Mouse (Mus musculus): Measurements from ENCODE around the gene Map4k2. TPM values are rescaled to one million over a fixed set of nuclear protein-coding genes. Genes with fewer than 3 reads are reported as not detected.

Map4k2 gene
- polyA plus RNA-seq (2014; fragmentation: Nextera tagmentation; extraction: Ambion mirVana): 9.6 and 10.1 TPM in 2 replicates

GRCm38 (mm10) chr19:6340524-6341452 is at the start of gene Map4k2:
Gene Map4k2 (plus strand): TSS chr19:6341135.
- Histone ChIP-seq H3K4me1 (ENCODE audit: control insufficient read depth, insufficient read depth, low read length) (peaks cover 28% of the 10 kb centered on the region), H3K9me3 (replicated peaks; ENCODE audit: control insufficient read depth, low read length) (no peaks in the 10 kb centered on the region), H3K4me3 (ENCODE audit: low read depth, low read length) (peak within 1 kb of the TSS; percentile 72), H3K36me3 (ENCODE audit: control insufficient read depth, insufficient read depth, low read length) (peaks cover 30% of the 10 kb centered on the region), H3K4me2 (peak within 1 kb of the TSS; percentile 98), H3K27me3 (ENCODE audit: control insufficient read depth, insufficient read depth, low read length) (no peaks in the 10 kb centered on the region), H3K9ac (ENCODE audit: low read depth, low read length) (peak within 1 kb of the TSS; percentile 85), H3K27ac (ENCODE audit: low read depth, low read length) (no peak within 1 kb of the TSS; the same call in 1 of the 2 replicates)
- peak; percentile 84 for ATAC-seq (replicated peaks; ENCODE audit: insufficient number of reproducible peaks, low FRiP score, low TSS enrichment)
- WGBS (ENCODE audit: insufficient replicate concordance): 6% methylated on average over 43 of the region's 72 CpGs

- H3K27me3 ChIP-seq (ENCODE audit: control insufficient read depth, insufficient read depth, low read length): no peaks in the 10 kb centered on the region
- H3K9me3 ChIP-seq (replicated peaks; ENCODE audit: control insufficient read depth, low read length): no peaks in the 10 kb centered on the region
- no peak overlapping the region for H3K9ac ChIP-seq (ENCODE audit: low read depth, low read length)
- H3K27ac ChIP-seq (ENCODE audit: low read depth, low read length): no peak overlapping the region
- peaks cover 25% of the 10 kb centered on the region for H3K36me3 ChIP-seq (ENCODE audit: control insufficient read depth, insufficient read depth, low read length)
- peaks cover 27% of the 10 kb centered on the region for H3K4me1 ChIP-seq (ENCODE audit: control insufficient read depth, insufficient read depth, low read length)
- WGBS (ENCODE audit: insufficient replicate concordance): 89% methylated on average over 5 of the region's 5 CpGs
- H3K4me2 ChIP-seq: no peak overlapping the region
- no peak for ATAC-seq (replicated peaks; ENCODE audit: insufficient number of reproducible peaks, low FRiP score, low TSS enrichment)
- no peak overlapping the region for H3K4me3 ChIP-seq (ENCODE audit: low read depth, low read length)
Observed at GRCm38 (mm10) chr19:6292262-6292661, 48.7 kb upstream of the Map4k2 start.

GRCm38 (mm10) chr19:6294301-6294700 is 46.6 kb upstream of the Map4k2 start:
- Histone ChIP-seq H3K9me3 (replicated peaks; ENCODE audit: control insufficient read depth, low read length) (no peaks in the 10 kb centered on the region), H3K27me3 (ENCODE audit: control insufficient read depth, insufficient read depth, low read length) (no peaks in the 10 kb centered on the region), H3K4me3 (ENCODE audit: low read depth, low read length) (no peak overlapping the region), H3K27ac (ENCODE audit: low read depth, low read length) (no peak overlapping the region), H3K4me2 (no peak overlapping the region), H3K36me3 (ENCODE audit: control insufficient read depth, insufficient read depth, low read length) (peaks cover 37% of the 10 kb centered on the region), H3K4me1 (ENCODE audit: control insufficient read depth, insufficient read depth, low read length) (peaks cover 18% of the 10 kb centered on the region), H3K9ac (ENCODE audit: low read depth, low read length) (no peak overlapping the region)
- ATAC-seq (replicated peaks; ENCODE audit: insufficient number of reproducible peaks, low FRiP score, low TSS enrichment): no peak
- WGBS (ENCODE audit: insufficient replicate concordance): 91% methylated on average over 17 of the region's 17 CpGs

- H3K27ac ChIP-seq (ENCODE audit: low read depth, low read length): peak overlapping the region; percentile 63
- peak overlapping the region; percentile 28; the same call in 1 of the 2 replicates for H3K9ac ChIP-seq (ENCODE audit: low read depth, low read length)
- H3K4me1 ChIP-seq (ENCODE audit: control insufficient read depth, insufficient read depth, low read length): peaks cover 16% of the 10 kb centered on the region
- no peaks in the 10 kb centered on the region for H3K9me3 ChIP-seq (replicated peaks; ENCODE audit: control insufficient read depth, low read length)
- no peak; the same call in 1 of the 2 replicates for ATAC-seq (replicated peaks; ENCODE audit: insufficient number of reproducible peaks, low FRiP score, low TSS enrichment)
- H3K4me3 ChIP-seq (ENCODE audit: low read depth, low read length): no peak overlapping the region
- peaks cover 40% of the 10 kb centered on the region for H3K36me3 ChIP-seq (ENCODE audit: control insufficient read depth, insufficient read depth, low read length)
- no peak overlapping the region for H3K4me2 ChIP-seq
- WGBS (ENCODE audit: insufficient replicate concordance): 84% methylated on average over 5 of the region's 5 CpGs
- H3K27me3 ChIP-seq (ENCODE audit: control insufficient read depth, insufficient read depth, low read length): no peaks in the 10 kb centered on the region
Observed at GRCm38 (mm10) chr19:6296551-6297210, 44.3 kb upstream of the Map4k2 start.

- H3K9ac ChIP-seq (ENCODE audit: low read depth, low read length): peak overlapping the region; percentile 22; the same call in 1 of the 2 replicates
- peaks cover 20% of the 10 kb centered on the region for H3K4me1 ChIP-seq (ENCODE audit: control insufficient read depth, insufficient read depth, low read length)
- WGBS (ENCODE audit: insufficient replicate concordance): 80% methylated on average over 9 of the region's 9 CpGs
- H3K4me3 ChIP-seq (ENCODE audit: low read depth, low read length): no peak overlapping the region
- ATAC-seq (replicated peaks; ENCODE audit: insufficient number of reproducible peaks, low FRiP score, low TSS enrichment): peak; percentile 64
- no peaks in the 10 kb centered on the region for H3K9me3 ChIP-seq (replicated peaks; ENCODE audit: control insufficient read depth, low read length)
- H3K36me3 ChIP-seq (ENCODE audit: control insufficient read depth, insufficient read depth, low read length): peaks cover 40% of the 10 kb centered on the region
- no peak overlapping the region for H3K4me2 ChIP-seq
- peak overlapping the region; percentile 63 for H3K27ac ChIP-seq (ENCODE audit: low read depth, low read length)
- H3K27me3 ChIP-seq (ENCODE audit: control insufficient read depth, insufficient read depth, low read length): no peaks in the 10 kb centered on the region
Observed at GRCm38 (mm10) chr19:6297641-6298040, 43.3 kb upstream of the Map4k2 start.

GRCm38 (mm10) chr19:6299003-6299402 is 41.9 kb upstream of the Map4k2 start:
- Histone ChIP-seq H3K4me1 (ENCODE audit: control insufficient read depth, insufficient read depth, low read length) (peaks cover 25% of the 10 kb centered on the region), H3K27ac (ENCODE audit: low read depth, low read length) (no peak overlapping the region), H3K9ac (ENCODE audit: low read depth, low read length) (0 out of 2 replicates have a peak overlapping the region, but pooled peaks have one; percentile 28), H3K4me2 (no peak overlapping the region), H3K36me3 (ENCODE audit: control insufficient read depth, insufficient read depth, low read length) (peaks cover 40% of the 10 kb centered on the region), H3K9me3 (replicated peaks; ENCODE audit: control insufficient read depth, low read length) (no peaks in the 10 kb centered on the region), H3K4me3 (ENCODE audit: low read depth, low read length) (no peak overlapping the region), H3K27me3 (ENCODE audit: control insufficient read depth, insufficient read depth, low read length) (no peaks in the 10 kb centered on the region)
- no peak for ATAC-seq (replicated peaks; ENCODE audit: insufficient number of reproducible peaks, low FRiP score, low TSS enrichment)
- 70% methylated on average over 4 of the region's 4 CpGs for WGBS (ENCODE audit: insufficient replicate concordance)

- peaks cover 32% of the 10 kb centered on the region for H3K4me1 ChIP-seq (ENCODE audit: control insufficient read depth, insufficient read depth, low read length)
- no peak for ATAC-seq (replicated peaks; ENCODE audit: insufficient number of reproducible peaks, low FRiP score, low TSS enrichment)
- H3K27me3 ChIP-seq (ENCODE audit: control insufficient read depth, insufficient read depth, low read length): no peaks in the 10 kb centered on the region
- 0 out of 2 replicates have a peak overlapping the region, but pooled peaks have one; percentile 22 for H3K4me2 ChIP-seq
- WGBS (ENCODE audit: insufficient replicate concordance): 74% methylated on average over 7 of the region's 7 CpGs
- H3K27ac ChIP-seq (ENCODE audit: low read depth, low read length): peak overlapping the region; percentile 64
- no peaks in the 10 kb centered on the region for H3K9me3 ChIP-seq (replicated peaks; ENCODE audit: control insufficient read depth, low read length)
- H3K9ac ChIP-seq (ENCODE audit: low read depth, low read length): 0 out of 2 replicates have a peak overlapping the region, but pooled peaks have one; percentile 22
- H3K36me3 ChIP-seq (ENCODE audit: control insufficient read depth, insufficient read depth, low read length): peaks cover 36% of the 10 kb centered on the region
- H3K4me3 ChIP-seq (ENCODE audit: low read depth, low read length): no peak overlapping the region
Observed at GRCm38 (mm10) chr19:6299450-6300267, 41.3 kb upstream of the Map4k2 start.

GRCm38 (mm10) chr19:6300402-6300841 is 40.5 kb upstream of the Map4k2 start:
- Histone ChIP-seq H3K27me3 (ENCODE audit: control insufficient read depth, insufficient read depth, low read length) (no peaks in the 10 kb centered on the region), H3K27ac (ENCODE audit: low read depth, low read length) (peak overlapping the region; percentile 64), H3K9ac (ENCODE audit: low read depth, low read length) (0 out of 2 replicates have a peak overlapping the region, but pooled peaks have one; percentile 22), H3K9me3 (replicated peaks; ENCODE audit: control insufficient read depth, low read length) (no peaks in the 10 kb centered on the region), H3K4me2 (0 out of 2 replicates have a peak overlapping the region, but pooled peaks have one; percentile 22), H3K4me3 (ENCODE audit: low read depth, low read length) (no peak overlapping the region), H3K36me3 (ENCODE audit: control insufficient read depth, insufficient read depth, low read length) (peaks cover 29% of the 10 kb centered on the region), H3K4me1 (ENCODE audit: control insufficient read depth, insufficient read depth, low read length) (peaks cover 33% of the 10 kb centered on the region)
- peak; percentile 32; the same call in 1 of the 2 replicates for ATAC-seq (replicated peaks; ENCODE audit: insufficient number of reproducible peaks, low FRiP score, low TSS enrichment)
- WGBS (ENCODE audit: insufficient replicate concordance): 46% methylated on average over 7 of the region's 7 CpGs
